Mouse (Mus musculus): Measurements from ENCODE around the gene Slc25a3.

GRCm38 (mm10) chr10:91162511-91163163 is 38.8 kb upstream of the Slc25a3 start:
- TF ChIP-seq CTCF (IDR thresholded peaks at IDR 0.05; ENCODE audit: low read depth, low read length) (no peak), POLR2A (IDR thresholded peaks at IDR 0.05; ENCODE audit: borderline replicate concordance, low read depth, low read length) (no peak)
